Mouse (Mus musculus) embryonic fibroblast, embryonic 13.5 days (primary cell): ENCODE measurements around the gene Pla2g1b.

Experiments
- CTCF ChIP-seq: IDR thresholded peaks from 2 replicates; pipeline ENCODE4 v1.5.1; 2011; ENCODE audit warnings: mild to moderate bottlenecking, control low read depth, low read length, moderate library complexity, borderline replicate concordance; ENCODE audit not compliant: insufficient read depth
- POLR2A ChIP-seq: IDR thresholded peaks from 2 replicates; pipeline ENCODE4 v1.6.1; 2011; ENCODE audit warnings: low read depth, mild to moderate bottlenecking, control low read depth, low read length, moderate library complexity

DNA sequence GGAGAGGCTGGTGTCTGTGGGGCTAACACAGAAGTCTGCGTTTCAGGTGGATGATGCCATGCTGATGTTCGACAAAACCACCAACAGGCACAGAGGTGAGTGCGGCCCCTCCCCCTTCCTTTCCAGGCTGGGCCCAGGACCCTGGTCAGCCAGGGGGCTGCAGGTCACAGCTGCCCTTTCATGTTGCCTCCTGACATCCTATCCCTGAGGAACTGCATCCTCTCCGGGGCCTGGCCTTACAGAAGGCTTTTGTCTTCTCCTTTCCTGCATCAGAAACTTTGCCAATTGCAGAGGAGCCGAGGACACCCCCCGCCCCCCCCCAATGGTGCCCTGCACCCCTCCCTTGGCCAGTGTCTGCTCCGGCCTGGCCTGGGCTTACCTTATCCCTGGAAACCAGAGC is 27.4 kb upstream of the Pla2g1b start:
- TF ChIP-seq CTCF: no peak
- no peak for TF ChIP-seq POLR2A
